Mouse (Mus musculus): Measurements from ENCODE around the gene Cdk5rap3. TPM values are rescaled to one million over a fixed set of nuclear protein-coding genes. Genes with fewer than 3 reads are reported as not detected.

The Cdk5rap3 gene
- polyA plus RNA-seq, 1 experiment from 2014 or later = 106 TPM

DNA sequence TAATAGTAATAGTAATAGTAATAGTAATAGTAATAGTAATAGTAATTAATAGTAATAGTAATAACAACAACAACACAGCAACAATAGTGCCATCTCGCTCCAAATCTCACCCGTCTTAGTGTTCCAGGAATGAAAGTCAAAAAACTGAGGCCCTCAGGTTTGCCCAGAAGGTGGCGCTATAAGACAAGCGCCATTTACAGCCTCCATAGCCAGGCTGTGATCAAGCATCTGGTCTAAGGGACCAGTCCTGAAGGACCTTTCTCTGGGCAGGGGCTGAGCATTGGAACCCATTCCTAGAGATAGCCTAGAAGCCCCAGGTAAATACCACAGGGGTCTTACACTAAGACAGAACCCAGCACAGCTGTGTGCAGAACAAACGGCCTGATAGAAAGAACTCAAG, 49.1 kb downstream of the Cdk5rap3 start:
- Histone ChIP-seq H3K4me3 (replicated peaks; ENCODE audit: low read length) (no peak overlapping the region), H3K36me3 (ENCODE audit: control insufficient read depth, insufficient read depth) (no peaks in the 10 kb centered on the region), H3K4me2 (ENCODE audit: low read length) (no peak overlapping the region), H3K9ac (replicated peaks; ENCODE audit: low read depth, low read length) (no peak overlapping the region), H3K4me1 (replicated peaks; ENCODE audit: control insufficient read depth, insufficient read depth, low read length) (peaks cover 23% of the 10 kb centered on the region), H3K27me3 (replicated peaks; ENCODE audit: control insufficient read depth, insufficient read depth, low read length) (no peaks in the 10 kb centered on the region), H3K9me3 (ENCODE audit: control insufficient read depth, low read length) (no peaks in the 10 kb centered on the region), H3K27ac (ENCODE audit: low read length) (no peak overlapping the region)
- ATAC-seq = peak; percentile 66
- WGBS = 8% methylated on average over 5 of the region's 5 CpGs

DNA sequence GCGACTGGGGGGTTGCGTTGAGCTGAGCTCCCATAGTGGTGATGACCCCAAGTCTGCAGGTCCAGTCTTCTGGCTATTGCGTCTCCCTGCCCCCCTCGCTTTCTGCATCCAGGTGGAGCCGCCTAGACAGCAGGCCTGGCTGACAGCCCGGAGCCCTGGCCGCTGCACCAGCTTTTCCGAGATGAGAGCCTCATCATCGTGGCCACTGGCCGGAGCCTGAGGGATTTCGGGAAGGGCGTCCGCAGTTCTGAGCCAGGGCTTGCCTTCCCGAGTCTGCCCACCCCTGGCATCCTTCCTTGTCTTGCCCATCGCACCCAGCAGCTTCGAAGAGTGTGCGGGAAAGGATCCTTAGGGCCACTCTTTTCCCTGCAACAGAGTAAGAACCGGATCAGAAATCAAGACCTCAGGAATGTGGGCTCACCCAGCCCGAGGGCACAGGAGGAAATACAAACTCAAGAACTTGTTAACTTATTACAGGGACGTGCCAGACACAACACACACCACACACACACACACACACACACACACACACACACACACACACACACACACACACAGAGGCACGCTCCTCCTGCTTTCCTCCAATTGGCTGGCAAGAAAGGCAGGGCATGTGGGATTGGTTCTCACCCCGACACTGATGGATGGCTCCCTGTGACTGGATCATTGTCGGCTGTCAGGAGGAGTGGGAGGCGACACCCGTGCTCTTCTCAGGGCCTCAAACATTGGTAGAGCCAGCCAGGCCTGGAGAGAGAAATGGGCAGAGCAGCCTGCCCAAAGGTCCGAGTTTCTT, 52.9 kb downstream of the Cdk5rap3 start:
- no peaks in the 10 kb centered on the region for H3K9me3 ChIP-seq (ENCODE audit: control insufficient read depth, low read length)
- no peaks in the 10 kb centered on the region for H3K27me3 ChIP-seq (replicated peaks; ENCODE audit: control insufficient read depth, insufficient read depth, low read length)

DNA sequence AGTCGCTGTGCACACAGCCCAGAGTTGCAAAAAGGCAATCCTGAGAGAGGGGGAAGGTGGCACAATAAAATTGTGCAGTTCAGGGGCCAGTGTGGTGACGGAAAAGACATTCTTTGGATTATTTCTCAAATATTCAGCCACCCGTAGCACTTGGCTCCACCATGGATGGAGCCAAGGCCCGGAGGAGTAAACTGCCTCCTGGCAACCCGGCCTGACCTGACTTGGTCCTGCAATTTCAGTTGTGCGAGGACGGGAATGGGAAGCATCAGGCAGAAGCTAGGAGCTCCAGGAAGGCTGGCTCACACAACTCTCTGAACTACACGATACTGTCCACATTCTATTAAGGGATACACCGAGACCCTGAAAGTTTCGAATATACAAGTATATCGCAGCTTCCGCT, 53.8 kb downstream of the Cdk5rap3 start:
- H3K9ac ChIP-seq (replicated peaks; ENCODE audit: low read depth, low read length) = no peak overlapping the region
- no peak overlapping the region for H3K4me3 ChIP-seq (replicated peaks; ENCODE audit: low read length)
- H3K4me2 ChIP-seq (ENCODE audit: low read length) = peak overlapping the region; percentile 95
- H3K36me3 ChIP-seq (ENCODE audit: control insufficient read depth, insufficient read depth) = no peaks in the 10 kb centered on the region
- H3K27ac ChIP-seq (ENCODE audit: low read length) = no peak overlapping the region
- no peaks in the 10 kb centered on the region for H3K9me3 ChIP-seq (ENCODE audit: control insufficient read depth, low read length)
- peaks cover 38% of the 10 kb centered on the region for H3K4me1 ChIP-seq (replicated peaks; ENCODE audit: control insufficient read depth, insufficient read depth, low read length)
- 53% methylated on average over 12 of the region's 12 CpGs for WGBS
- no peak for ATAC-seq
- H3K27me3 ChIP-seq (replicated peaks; ENCODE audit: control insufficient read depth, insufficient read depth, low read length) = no peaks in the 10 kb centered on the region

More for the DNA sequence above, 52.9 kb downstream of the Cdk5rap3 start:
- H3K36me3 ChIP-seq (ENCODE audit: control insufficient read depth, insufficient read depth) = no peaks in the 10 kb centered on the region
- ATAC-seq = peak; percentile 34; the same call in 1 of the 2 replicates
- H3K9ac ChIP-seq (replicated peaks; ENCODE audit: low read depth, low read length) = peak overlapping the region; percentile 41; the same call in 1 of the 2 replicates
- H3K4me1 ChIP-seq (replicated peaks; ENCODE audit: control insufficient read depth, insufficient read depth, low read length) = peaks cover 38% of the 10 kb centered on the region
- H3K27ac ChIP-seq (ENCODE audit: low read length) = no peak overlapping the region
- 11% methylated on average over 26 of the region's 26 CpGs for WGBS
- peak overlapping the region; percentile 46 for H3K4me2 ChIP-seq (ENCODE audit: low read length)
- peak overlapping the region; percentile 17 for H3K4me3 ChIP-seq (replicated peaks; ENCODE audit: low read length)

DNA sequence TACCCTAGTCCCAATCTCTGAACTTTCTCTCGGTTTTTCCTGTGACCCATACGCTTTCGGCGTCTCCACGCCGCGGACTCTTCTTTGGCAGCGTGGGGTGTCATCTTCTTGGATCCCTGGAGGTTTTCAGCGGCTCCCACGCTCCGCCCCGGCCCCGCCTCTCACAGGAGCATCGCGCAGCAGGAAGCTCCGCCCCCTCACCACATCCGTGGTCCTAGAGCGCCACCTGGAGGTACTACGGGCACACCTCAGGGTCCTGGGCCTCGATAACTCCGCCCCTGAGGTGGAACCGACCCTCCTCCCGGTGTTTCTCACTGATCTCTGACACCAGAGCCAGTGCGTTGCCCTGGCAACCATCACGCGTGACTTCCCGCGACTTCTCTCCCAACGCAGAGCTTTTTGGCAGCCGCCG, 54.4 kb downstream of the Cdk5rap3 start:
- peak overlapping the region; percentile 95 for H3K4me2 ChIP-seq (ENCODE audit: low read length)
- H3K9ac ChIP-seq (replicated peaks; ENCODE audit: low read depth, low read length) = peak overlapping the region; percentile 54
- H3K4me1 ChIP-seq (replicated peaks; ENCODE audit: control insufficient read depth, insufficient read depth, low read length) = peaks cover 36% of the 10 kb centered on the region
- no peaks in the 10 kb centered on the region for H3K9me3 ChIP-seq (ENCODE audit: control insufficient read depth, low read length)
- peak; percentile 92 for ATAC-seq
- H3K4me3 ChIP-seq (replicated peaks; ENCODE audit: low read length) = peak overlapping the region; percentile 54
- H3K27me3 ChIP-seq (replicated peaks; ENCODE audit: control insufficient read depth, insufficient read depth, low read length) = no peaks in the 10 kb centered on the region
- H3K36me3 ChIP-seq (ENCODE audit: control insufficient read depth, insufficient read depth) = no peaks in the 10 kb centered on the region
- WGBS = under 1% methylated on average over 31 of the region's 31 CpGs
- H3K27ac ChIP-seq (ENCODE audit: low read length) = no peak overlapping the region

DNA sequence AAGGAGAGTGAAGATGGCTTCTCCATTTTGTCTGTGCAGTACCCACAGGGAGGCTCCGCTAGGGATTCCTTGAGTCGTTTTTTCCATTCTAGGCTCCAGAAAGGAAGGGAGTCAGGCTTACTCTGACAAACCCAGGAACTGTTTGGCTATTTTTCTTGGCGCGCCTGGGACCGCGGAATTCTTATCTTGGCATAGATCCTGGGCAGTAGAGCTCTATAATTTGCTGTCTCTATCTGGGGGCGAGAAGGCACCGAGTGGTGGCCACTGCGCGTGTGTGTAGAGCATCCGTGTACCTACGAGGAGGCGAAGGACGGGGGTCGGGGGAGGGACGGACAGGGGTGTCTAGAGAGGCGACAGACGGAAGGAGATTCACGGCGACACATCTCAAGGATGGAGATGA, 54.9 kb downstream of the Cdk5rap3 start:
- H3K4me3 ChIP-seq (replicated peaks; ENCODE audit: low read length) = peak overlapping the region; percentile 54
- no peak for ATAC-seq
- peak overlapping the region; percentile 54 for H3K9ac ChIP-seq (replicated peaks; ENCODE audit: low read depth, low read length)
- H3K4me2 ChIP-seq (ENCODE audit: low read length) = peak overlapping the region; percentile 95
- no peaks in the 10 kb centered on the region for H3K36me3 ChIP-seq (ENCODE audit: control insufficient read depth, insufficient read depth)
- H3K27me3 ChIP-seq (replicated peaks; ENCODE audit: control insufficient read depth, insufficient read depth, low read length) = no peaks in the 10 kb centered on the region
- no peak overlapping the region for H3K27ac ChIP-seq (ENCODE audit: low read length)
- peaks cover 36% of the 10 kb centered on the region for H3K4me1 ChIP-seq (replicated peaks; ENCODE audit: control insufficient read depth, insufficient read depth, low read length)
- no peaks in the 10 kb centered on the region for H3K9me3 ChIP-seq (ENCODE audit: control insufficient read depth, low read length)
- WGBS = 1% methylated on average over 19 of the region's 20 CpGs

DNA sequence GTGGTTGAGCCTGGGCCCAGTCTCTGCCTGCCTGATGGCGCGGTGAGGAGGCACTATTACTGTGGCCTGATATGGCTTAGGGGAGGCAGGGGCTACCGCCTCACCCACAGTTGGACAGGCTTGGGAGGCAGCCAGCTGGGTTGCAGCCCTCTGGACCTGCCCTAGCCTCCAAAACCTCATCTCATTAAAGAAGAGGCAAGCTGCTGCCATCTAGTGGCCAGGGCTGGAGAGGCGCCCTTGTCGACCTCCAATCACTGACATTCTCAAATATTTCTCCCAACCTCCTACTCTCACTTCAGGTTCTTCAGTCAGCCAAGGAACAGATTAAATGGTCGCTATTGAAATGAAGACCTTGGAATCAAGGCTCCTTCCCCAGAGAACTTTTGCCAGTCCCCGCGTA, 55.7 kb downstream of the Cdk5rap3 start:
- Histone ChIP-seq H3K4me3 (replicated peaks; ENCODE audit: low read length) (no peak overlapping the region), H3K4me1 (replicated peaks; ENCODE audit: control insufficient read depth, insufficient read depth, low read length) (peaks cover 36% of the 10 kb centered on the region), H3K9me3 (ENCODE audit: control insufficient read depth, low read length) (no peaks in the 10 kb centered on the region), H3K9ac (replicated peaks; ENCODE audit: low read depth, low read length) (no peak overlapping the region), H3K27ac (ENCODE audit: low read length) (no peak overlapping the region), H3K36me3 (ENCODE audit: control insufficient read depth, insufficient read depth) (no peaks in the 10 kb centered on the region), H3K4me2 (ENCODE audit: low read length) (no peak overlapping the region), H3K27me3 (replicated peaks; ENCODE audit: control insufficient read depth, insufficient read depth, low read length) (no peaks in the 10 kb centered on the region)
- no peak for ATAC-seq
- 7% methylated on average over 8 of the region's 8 CpGs for WGBS

DNA sequence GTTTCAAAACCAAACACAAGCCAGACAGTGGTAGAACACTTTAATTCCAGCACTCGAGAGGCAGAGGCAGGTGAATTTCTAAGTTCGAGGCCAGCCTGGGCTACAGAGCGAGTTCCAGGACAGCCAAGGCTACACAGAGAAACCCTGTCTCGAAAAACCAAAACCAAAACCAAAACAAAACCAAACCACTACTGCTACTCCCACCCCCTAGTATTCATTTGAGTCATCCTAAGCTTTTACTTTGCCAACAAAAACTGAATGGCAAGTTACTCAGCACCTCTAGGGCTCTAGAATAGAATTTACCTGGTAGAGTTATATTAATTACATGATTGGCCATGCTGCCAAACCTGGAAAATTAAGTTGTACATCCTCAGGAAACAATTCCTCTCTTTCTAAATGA, 56.7 kb downstream of the Cdk5rap3 start:
- 91% methylated on average over 4 of the region's 4 CpGs for WGBS
- no peak for ATAC-seq
- Histone ChIP-seq H3K9ac (replicated peaks; ENCODE audit: low read depth, low read length) (no peak overlapping the region), H3K4me1 (replicated peaks; ENCODE audit: control insufficient read depth, insufficient read depth, low read length) (peaks cover 36% of the 10 kb centered on the region), H3K9me3 (ENCODE audit: control insufficient read depth, low read length) (no peaks in the 10 kb centered on the region), H3K27me3 (replicated peaks; ENCODE audit: control insufficient read depth, insufficient read depth, low read length) (no peaks in the 10 kb centered on the region), H3K27ac (ENCODE audit: low read length) (no peak overlapping the region), H3K4me2 (ENCODE audit: low read length) (no peak overlapping the region), H3K4me3 (replicated peaks; ENCODE audit: low read length) (no peak overlapping the region), H3K36me3 (ENCODE audit: control insufficient read depth, insufficient read depth) (no peaks in the 10 kb centered on the region)

DNA sequence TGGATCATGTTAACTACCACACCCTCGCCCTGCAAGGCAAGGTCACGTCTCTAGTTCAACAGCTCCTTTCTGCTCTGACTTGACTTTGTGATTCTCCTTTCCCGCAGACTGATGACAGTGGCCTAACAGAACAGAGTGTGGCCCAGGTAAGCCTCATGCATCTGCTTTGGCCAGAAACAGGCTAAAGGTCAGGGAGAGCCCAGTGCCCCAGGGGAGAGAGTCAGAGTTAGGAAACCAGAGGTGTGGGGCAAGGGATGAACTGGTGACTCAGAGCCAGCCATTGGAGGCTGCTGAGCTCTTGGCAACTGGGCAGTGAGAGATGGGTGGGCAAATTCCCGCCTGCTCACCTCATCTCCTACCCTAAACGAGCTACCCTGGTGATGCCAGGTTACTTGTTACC, 58.9 kb downstream of the Cdk5rap3 start:
- H3K27ac ChIP-seq (ENCODE audit: low read length) = no peak overlapping the region
- H3K4me3 ChIP-seq (replicated peaks; ENCODE audit: low read length) = no peak overlapping the region
- H3K9me3 ChIP-seq (ENCODE audit: control insufficient read depth, low read length) = no peaks in the 10 kb centered on the region
- no peak for ATAC-seq
- no peaks in the 10 kb centered on the region for H3K27me3 ChIP-seq (replicated peaks; ENCODE audit: control insufficient read depth, insufficient read depth, low read length)
- no peak overlapping the region for H3K4me2 ChIP-seq (ENCODE audit: low read length)
- peaks cover 18% of the 10 kb centered on the region for H3K4me1 ChIP-seq (replicated peaks; ENCODE audit: control insufficient read depth, insufficient read depth, low read length)
- 80% methylated on average over 5 of the region's 5 CpGs for WGBS
- H3K9ac ChIP-seq (replicated peaks; ENCODE audit: low read depth, low read length) = no peak overlapping the region
- no peaks in the 10 kb centered on the region for H3K36me3 ChIP-seq (ENCODE audit: control insufficient read depth, insufficient read depth)
